Mouse (Mus musculus): Measurements from ENCODE around the gene Lingo2. TPM values are rescaled to one million over a fixed set of nuclear protein-coding genes. Genes with fewer than 3 reads are reported as not detected.

Gene Lingo2
- total RNA-seq, 2 experiments from 2014 or later: 83.6 to 88.4 TPM

DNA sequence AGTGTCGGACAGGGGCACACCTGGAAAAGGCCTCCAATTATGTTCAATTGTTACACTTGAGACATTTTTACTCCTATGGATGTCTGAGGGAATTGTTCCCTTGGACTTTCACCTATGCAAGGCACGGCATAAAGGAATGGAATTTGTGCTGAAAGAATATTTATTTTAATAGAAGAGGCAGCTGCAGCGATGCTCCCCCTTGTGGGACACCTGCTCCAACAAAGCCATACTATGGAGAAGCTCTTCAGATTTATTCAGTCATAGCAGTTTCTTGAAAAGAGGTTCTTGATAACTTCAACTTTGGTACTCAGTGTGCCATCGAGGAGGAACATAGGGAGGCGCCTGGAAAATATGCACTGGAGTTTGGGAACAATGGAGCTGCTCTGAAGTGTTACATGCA is 374.7 kb downstream of the Lingo2 start:
- DNase-seq (ENCODE audit: low spot score in 2 of 2): no peak
- intact Hi-C loops (cut with DNase I): no loop called here

DNA sequence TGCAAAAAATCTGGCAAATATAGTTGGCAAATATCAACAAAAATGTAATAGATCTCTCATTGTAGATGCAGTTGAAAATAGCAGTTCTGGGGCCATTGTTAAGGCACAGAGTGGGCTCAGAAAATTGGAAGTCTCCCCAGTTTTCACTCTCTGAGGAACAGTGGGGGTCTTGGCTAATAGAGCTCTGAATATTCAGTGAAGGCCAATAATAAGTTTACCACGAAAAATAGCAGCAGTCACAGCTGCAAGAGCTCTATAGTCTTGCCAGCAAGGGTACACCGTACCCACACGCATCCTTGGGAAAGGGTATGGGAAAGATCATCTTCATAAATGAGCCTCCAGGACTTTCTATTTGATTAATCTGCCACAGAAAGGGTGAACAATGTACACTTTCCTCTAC is 375.3 kb downstream of the Lingo2 start:
- intact Hi-C loops (cut with DNase I): no loop called here
- no peak for DNase-seq (ENCODE audit: low spot score in 2 of 2)

DNA sequence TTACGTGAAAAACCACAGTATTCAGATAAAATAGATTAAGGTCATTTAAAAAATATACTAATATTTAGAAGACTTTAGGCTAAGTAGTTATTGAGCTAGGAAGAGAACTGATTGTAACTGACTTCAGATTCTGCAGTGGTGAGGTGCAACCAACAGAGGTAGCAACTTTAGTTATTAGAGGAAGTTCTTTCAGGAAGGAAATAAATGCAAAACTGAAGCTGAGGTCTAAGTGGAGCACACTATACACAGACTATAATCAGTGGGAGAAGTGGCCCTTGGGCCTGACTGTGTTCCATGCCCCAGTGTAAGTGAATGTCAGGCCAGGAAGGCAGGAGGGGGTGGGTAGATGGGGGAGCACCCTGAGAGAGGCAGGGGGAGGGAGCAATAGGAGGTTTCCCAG is 385.0 kb downstream of the Lingo2 start:
- no peak for DNase-seq (ENCODE audit: low spot score in 2 of 2)
- intact Hi-C loops (cut with DNase I): no loop called here

DNA sequence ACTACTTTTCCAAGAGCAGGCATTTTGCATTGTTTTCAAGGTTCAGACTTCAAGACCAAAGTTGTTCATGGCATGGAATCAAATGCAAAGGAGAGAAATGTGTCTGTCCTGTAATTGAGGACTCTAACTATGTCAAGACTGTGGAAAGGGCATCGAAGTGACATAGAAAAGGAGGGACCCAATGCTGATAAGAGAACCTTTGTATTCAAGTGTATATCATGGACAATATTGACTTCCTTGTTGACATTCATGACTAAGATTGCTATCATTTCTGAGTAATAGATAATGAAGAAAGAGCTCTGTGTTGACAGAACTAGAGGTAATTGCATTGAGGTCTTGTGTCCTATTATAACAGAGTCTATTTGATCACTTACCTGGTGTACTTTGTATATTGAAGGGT is 390.6 kb downstream of the Lingo2 start:
- DNase-seq (ENCODE audit: low spot score in 2 of 2): no peak
- intact Hi-C loops (cut with DNase I): no loop called here

DNA sequence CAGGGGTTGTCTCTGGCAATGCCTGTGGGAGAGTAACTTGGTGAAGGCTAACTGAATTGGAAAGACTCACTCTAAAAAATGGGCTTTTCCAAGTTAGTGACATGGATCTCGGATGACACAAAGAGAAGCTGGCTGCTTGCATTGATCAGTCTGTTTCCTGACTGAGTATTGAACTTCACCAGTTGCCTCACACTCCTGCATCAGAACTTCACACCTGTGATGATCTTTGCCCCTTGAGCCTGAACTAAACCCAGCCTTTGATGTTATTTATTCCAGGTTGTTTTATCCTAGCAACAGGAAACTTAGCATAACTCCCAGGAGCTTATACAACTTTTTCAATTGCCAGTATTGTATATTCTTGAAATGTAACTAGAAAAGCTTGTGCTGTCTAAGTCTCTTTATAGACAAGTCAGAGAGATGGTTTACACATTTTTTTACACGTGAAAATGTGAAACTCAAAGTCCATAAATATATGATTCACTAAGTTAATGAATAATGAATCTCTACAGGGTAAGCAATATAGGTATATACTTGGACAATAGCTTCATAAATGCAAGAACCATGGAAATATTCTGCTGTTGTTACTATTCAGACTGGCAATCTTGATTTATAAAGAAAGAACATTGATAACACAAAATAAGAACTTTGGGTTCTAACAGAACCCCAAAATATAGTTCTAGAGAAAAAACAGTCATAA is 410.7 kb downstream of the Lingo2 start:
- intact Hi-C loops (cut with DNase I): no loop called here
- no peak for DNase-seq (ENCODE audit: low spot score in 2 of 2)

DNA sequence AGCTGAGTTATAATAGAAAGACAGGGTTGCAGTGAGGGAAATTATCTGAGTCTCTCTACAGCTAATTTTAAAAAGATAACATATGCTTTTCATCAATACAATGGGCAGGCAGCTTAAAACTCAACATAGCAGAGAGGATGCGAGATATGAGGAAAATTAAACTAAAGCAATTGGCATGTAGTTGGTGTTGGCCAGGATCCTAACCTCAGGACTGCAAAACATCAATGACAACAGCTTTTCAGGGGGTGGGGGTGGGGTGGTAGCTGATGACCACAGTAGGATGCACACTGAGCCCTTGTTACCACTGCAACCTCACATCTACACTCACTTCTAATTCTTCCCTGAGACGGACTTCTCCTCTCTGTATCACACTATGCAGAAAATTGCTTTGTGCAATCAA is 417.7 kb downstream of the Lingo2 start:
- no peak for DNase-seq (ENCODE audit: low spot score in 2 of 2)
- intact Hi-C loops (cut with DNase I): no loop called here

DNA sequence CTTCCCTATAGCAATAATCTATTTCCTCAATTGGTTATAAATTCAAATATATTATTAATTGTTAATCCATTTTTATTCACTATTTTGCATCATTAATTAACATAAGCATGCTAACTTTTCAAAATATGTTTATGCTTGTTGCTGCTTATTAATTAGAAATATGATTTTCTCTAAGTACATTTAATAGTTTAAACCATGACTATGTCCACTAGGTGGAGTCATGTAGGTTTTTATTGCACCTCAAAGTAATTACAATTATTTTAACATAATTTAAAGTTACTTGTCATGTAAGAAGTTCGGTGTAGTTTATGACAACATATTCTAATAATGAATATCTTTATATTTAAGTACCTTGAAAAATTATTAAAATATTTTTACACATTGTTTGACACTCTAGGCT is 461.3 kb downstream of the Lingo2 start:
- DNase-seq (ENCODE audit: low spot score in 2 of 2): no peak
- intact Hi-C loops (cut with DNase I): no loop called here

DNA sequence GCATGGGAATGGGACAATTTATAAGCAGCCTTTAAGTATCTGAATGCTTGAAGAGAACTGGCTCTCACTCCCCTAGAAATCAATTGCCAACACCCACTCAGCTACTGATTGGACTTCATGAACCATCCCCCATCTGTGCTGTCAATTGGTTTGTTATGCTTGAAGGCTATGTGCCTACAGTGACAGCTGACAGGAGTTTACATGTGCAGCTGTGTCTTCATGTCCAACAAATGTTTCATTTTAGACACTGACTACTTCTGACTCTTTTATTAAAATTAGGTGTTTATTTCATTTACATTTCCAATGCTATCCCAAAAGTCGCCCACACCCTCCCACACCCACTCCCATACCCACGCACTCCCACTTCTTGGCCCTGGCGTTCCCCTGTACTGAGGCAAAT is 516.3 kb downstream of the Lingo2 start:
- intact Hi-C loops (cut with DNase I): no loop called here

DNA sequence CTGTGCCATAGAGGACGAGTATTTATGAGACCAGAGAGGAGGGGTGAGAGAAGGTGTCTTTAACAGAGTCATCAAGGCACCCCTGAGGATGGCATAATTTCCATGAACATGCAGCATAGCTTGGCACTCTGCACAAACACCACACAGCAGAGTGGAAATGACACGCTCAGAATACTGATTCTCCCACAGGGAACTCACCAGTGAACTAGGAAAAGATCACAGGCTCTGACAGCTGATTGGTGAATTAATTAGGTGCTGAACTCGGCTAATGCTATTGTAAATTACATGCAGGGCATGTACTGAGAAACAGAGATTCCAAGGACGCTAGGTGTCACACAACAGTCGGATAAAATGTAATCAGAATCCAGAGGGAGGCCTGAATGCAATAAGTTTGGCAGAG is 525.4 kb downstream of the Lingo2 start:
- intact Hi-C loops (cut with DNase I): no loop called here
- no peak for DNase-seq (ENCODE audit: low spot score in 2 of 2)

More for the DNA sequence above, 516.3 kb downstream of the Lingo2 start:
- DNase-seq (ENCODE audit: low spot score in 2 of 2): no peak

DNA sequence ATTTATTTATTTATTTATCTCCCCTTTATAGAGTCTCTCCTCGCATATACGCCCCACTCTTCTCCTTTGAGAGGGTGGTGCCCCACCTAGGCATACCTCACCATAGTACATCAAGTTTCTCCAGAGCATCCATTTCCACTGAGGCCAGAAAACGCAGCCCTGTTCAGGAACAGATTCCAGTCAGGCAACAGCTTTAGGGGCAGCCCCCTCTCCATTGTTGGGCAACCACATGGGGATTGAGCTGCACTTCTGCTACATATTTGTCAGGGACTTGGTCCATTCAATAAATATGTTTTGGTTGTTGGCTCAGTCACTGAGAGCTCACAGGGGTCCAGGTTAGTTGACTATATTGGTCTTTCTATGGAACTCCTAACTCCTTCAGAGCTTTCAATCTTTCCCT is 544.2 kb downstream of the Lingo2 start:
- DNase-seq (ENCODE audit: low spot score in 2 of 2): no peak

DNA sequence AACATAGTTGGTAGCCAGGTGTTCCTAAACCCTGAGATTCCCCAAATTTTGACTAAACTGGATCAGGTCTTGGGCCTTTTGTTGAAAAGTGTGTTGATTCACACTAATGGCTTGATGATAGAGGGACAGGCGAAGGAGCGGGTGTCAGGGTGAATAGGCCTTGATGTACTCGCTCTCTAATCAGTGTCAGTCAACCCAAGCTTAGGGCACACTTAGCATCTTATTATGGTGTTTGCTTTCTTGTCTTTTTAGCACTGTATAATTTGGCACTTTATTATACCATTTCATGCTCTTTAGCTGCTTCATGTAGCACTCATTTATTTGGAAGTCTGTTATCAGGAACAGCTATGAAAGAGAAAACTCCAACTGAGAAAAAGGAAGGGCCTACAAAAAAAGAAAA is 582.6 kb downstream of the Lingo2 start:
- intact Hi-C loops (cut with DNase I): no loop called here
- no peak for DNase-seq (ENCODE audit: low spot score in 2 of 2)

More for the DNA sequence above, 544.2 kb downstream of the Lingo2 start:
- intact Hi-C loops (cut with DNase I): no loop called here

DNA sequence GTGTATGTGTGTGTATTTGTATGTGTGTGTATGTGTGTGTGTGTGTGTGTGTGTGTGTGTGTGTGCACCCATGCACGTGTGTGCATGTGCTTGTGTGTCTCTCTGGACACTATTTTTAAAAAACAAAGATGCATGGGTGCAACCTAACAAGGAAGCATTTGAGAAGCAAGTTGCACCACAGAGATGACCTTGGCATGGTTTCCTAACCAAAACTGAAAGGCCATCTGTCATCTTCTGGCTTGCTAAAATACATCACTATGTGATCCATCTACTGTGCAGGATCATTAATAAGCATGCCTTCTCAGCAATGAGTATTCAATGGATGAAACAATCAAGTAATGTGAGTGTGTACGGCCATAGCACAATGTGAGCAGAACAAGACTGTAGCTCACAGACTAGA is 597.1 kb downstream of the Lingo2 start:
- intact Hi-C loops (cut with DNase I): no loop called here
- no peak for DNase-seq (ENCODE audit: low spot score in 2 of 2)

DNA sequence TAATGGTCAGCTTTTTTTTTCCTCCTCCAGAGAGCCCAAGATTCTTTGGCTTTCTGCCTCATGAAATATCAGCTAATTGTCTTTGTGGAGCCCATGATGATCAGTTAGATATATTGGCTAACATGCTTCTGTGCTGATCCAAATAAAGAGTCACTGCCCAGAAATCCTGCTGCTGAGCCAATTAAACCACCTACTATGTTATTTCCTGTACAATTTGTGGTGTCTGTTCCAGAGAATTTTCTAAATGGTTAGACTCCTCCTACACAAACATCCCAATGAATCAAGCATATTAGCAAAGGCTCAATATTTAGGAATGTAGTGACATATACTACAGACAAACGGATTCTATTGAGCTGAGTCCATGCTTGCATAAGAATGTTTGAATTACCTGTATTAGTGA is 619.8 kb downstream of the Lingo2 start:
- no peak for DNase-seq (ENCODE audit: low spot score in 2 of 2)
- intact Hi-C loops (cut with DNase I): no loop called here

DNA sequence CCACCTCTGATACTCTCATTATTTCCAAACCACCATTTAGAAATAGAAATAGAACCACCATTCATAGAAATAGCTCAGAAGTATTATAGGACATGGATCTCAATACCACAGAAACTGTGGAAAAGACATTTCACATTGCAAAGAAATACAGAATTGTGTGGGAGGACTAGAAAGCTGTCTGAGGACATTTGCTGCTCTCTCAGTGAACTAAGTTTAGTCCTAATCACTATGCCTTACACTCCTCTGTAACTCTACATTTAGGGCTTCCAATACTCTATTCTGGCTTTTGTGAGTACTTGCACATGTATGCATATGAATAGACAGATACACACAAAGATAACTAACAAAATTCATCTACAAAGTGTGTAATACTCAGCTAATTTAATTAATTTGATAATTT is 625.9 kb downstream of the Lingo2 start:
- intact Hi-C loops (cut with DNase I): no loop called here
- DNase-seq (ENCODE audit: low spot score in 2 of 2): peak in 1 of 2 experiments; percentile 21

DNA sequence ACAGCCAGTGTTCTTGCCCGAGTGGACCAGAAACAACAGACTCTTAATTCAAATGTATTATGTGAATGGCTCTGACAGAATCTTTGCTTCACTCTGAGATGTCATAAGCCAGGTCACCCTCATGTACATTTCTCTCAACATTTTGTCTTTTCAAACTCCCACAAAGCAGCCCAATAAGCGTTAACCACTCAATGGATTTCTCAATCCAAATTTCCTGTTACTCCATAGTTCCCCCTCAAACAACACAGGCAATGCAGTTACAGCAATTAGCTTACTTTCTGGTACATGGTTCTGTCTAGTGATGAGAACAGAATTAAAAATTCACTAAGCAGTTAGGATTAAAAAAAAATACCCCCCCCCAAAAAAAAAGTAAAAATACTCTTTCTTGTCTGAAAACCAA is 638.5 kb downstream of the Lingo2 start:
- intact Hi-C loops (cut with DNase I): no loop called here
- no peak for DNase-seq (ENCODE audit: low spot score in 2 of 2)

DNA sequence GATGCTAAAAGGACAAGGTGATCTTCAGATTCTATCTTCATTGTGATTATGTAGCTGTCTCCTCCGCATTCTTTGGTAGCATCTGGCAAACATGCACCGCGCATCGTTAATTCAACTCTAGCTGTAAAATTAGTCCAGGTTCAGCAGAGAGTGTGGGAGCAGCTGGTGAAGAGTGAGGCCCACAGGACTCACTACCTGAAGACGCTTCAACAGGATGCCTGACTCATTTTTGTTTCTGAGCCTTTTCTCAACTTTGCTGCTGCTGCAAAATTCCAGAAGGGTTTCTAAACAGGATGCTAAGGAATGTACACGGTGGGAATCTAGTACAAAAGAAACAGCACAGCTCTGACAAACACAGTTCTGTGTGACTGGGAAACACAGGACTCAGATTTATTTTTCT is 640.1 kb downstream of the Lingo2 start:
- intact Hi-C loops (cut with DNase I): no loop called here
- peak; percentile 24 to 31 for DNase-seq (ENCODE audit: low spot score in 2 of 2)

DNA sequence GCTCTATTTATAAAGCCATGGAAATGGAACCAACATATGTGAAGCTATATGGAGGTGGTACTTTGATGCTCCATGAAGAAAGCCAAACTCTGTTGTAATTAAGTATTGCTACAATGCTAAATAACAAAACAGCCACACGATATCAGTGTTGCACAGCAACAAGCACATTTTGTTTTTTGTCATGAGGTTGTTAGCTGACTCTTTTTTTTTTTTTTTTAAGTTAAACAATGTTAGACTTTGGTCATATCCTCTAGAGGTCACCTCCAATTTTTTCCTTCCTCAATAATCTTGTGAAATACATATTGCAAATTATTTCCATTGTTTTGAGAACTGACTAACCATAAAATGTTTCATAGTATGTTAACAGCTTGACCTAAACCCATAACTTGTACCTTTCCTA is 646.3 kb downstream of the Lingo2 start:
- no peak for DNase-seq (ENCODE audit: low spot score in 2 of 2)
- intact Hi-C loops (cut with DNase I): no loop called here

DNA sequence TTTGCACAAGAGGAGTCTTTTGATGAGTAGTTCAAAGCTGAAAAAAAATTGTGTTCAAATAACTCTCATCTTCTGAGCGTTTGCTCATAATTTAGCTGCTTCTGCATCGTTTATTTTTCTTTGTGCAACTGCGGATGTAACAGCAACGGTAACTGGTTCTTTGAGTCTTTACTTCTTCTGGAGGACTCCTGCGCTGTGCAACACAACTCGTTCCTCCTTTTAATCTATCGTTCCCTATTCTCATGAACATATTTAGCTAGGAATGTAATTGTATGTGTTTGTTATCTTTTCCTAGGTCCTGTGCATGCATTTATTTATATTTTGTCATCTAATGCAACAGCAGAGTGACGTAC is 661.9 kb downstream of the Lingo2 start:
- intact Hi-C loops (cut with DNase I): no loop called here

DNA sequence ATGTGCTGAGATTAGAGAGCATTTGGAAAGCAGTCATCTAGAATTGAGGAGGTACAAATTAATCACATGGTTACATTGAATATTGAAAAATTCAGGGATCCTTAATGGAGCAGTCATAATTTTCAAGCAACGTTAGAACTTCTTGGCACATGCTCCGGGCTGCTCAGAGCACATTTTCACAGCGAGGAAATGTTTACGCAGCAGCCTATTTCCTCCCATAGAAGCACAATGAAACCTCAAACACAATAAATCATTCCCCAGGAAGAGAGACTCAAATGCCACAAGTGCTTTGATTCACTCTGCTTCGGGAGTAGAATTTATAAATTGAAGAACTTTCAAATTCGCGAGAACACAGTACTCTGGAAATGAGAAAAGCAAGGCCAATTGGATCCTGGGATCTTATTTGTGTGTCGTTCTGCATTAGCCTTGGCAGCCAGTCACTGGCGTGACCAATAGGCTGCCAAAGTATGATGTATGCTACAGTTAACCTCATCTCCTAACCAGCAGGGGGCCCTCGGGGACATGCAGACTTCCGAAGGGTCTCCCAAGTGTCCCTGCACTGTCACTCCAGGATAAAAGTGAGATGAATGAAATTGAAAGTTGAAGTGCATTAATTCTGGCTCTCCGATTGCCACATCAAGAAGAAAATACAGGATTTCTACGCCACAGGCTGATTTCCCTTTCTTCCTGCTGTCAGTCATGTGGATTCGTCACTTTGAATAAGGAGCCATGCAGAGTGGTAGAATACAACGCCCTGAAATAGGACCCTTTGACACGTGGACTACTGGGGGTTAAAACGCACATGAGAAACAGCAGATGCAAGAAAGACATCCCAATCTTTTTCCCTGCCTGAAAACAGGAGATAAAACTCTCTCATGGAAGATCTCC is 662.5 kb downstream of the Lingo2 start:
- intact Hi-C loops (cut with DNase I): no loop called here
- peak; percentile 70 to 80 for DNase-seq (ENCODE audit: low spot score in 2 of 2)

More for the DNA sequence above, 661.9 kb downstream of the Lingo2 start:
- no peak for DNase-seq (ENCODE audit: low spot score in 2 of 2)

DNA sequence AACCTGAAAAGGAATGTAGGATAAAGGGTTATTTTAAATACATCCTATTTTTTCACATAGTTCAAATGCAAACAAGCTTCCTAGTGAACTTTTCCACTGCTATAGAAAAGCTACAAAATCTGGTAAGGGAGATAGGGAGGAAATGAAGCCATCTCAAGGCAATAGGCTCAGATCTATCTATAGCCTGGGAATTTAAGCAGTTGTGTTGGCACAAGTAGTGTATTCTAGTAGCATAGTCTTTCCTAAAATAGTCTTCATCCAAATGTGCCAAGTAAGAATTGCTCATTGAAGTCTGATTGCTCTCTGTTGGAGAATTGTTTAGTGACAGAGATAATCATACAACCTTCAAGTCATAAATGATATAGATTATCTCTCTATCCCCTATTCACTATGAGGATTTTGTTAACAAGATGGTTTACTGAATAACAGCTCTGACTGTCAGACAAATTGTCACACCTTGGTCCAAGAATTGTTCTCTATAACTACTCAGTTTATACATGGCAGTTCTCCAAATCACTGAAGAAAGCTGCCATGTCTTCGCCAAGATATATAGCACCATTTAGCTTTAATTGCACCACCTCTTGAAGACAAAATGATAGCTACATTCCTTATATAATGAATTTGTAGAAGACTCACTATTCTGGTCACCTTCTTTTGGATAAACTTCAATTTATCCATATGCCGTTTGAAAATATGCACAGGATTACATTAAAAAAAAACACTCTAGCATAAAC is 688.9 kb downstream of the Lingo2 start:
- peak in 1 of 2 experiments; percentile 51 for DNase-seq (ENCODE audit: low spot score in 2 of 2)
- intact Hi-C loops (cut with DNase I): no loop called here

All from left cerebral cortex, postnatal 25 days (tissue).